Mouse (Mus musculus): ENCODE measurements around the gene Rufy1. TPM values are rescaled to one million over a fixed set of nuclear protein-coding genes. Genes with fewer than 3 reads are reported as not detected.

The Rufy1 gene
- 10 to 100 TPM; 31.7 to 38.3 TPM for polyA plus RNA-seq (2017; shearing (Covaris generic))

DNA sequence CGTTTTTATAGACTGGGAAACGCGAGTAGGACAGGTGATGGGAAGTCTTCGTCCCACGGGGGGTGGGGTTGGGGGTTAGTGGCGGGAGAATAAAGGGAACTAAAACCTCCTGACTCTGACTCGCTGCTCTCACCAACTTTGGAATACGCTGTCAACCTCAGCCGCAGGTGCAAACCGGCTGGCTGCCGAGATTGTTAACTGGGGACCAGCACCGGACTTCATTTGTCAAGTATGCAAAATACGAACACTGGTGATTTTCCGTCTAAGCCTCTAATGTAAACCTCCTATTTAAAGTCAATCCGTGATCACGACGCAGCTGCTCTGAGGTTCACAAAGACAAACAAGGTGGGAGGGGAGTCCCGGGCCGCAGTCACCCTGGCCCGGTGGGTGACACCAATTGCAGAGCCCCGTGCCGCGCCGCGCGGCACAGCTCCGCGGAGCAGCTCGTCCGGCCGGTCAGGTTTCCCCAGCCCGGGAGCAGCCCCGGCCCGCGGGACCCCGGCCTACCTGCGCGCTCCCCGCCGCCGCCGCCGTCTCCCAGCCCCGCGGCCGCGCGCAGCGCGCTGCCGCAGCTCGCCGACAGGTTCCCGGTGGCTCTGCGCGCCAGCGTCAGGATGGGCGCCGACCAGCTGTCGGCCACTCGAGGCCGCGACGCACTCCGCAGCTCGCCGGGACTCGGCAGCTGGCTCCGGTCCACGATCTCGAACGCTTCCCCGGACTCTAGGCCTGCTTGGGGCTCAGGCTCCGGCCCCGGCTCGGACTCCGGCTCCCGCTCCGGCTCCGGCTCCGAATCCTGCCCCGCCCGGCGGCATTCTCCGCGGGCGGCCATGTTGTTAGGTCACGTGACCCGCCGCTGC lies at the start of gene Rufy1:
Gene Rufy1 (minus strand): TSS at position 849 of the 857 bp plus-strand sequence.

DNA sequence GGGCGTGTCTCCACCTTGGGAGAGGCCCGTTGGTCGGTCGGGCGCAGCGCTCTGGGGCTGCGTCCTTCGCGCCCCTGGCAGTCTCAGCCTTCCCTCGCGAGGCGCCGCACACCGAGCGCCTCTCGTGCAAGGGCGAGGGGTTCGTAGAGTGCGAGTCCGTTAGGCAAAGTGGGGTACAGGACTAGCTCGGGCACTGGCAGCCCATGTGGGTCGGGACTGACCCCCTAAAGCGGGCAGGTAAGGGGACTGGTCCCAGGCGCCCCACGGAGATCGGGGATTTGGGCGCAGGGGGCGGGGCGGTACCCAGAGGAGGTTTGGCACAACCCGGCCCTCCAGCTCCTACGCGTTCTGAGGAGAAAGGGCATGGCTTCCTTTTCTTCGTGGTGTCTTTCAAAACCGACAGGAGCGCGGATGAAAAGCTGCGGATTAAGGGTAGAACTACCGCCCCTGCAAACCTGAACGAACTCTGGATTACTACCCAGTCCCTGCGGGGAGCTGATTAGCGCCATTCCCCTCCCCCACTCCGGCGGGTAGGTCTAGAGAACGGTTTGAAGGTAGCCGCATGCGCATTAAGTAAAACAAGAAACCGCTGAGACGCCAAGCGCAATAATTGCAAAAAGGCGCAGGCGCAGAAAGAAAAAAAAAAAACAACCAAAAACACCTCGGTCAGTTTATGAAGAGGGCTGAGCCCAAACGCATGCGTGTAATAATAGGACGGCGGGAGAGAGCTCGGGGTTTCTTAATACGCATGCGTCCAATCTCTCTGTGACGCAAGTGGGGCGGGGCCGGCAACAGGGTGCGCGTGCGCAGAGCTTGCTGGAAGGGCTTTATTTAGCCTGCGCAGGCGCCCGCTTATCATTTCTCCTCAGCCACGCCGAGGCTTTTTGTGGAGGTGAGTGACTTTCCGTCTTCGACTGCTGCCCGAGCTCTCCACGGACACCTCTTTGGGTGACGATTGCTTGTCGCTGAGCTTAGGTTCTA lies 53.7 kb downstream of the Rufy1 start, which contains the start of gene Hnrnph1:
Gene Hnrnph1 (plus strand): TSS at position 80 of the 981 bp plus-strand sequence.

DNA sequence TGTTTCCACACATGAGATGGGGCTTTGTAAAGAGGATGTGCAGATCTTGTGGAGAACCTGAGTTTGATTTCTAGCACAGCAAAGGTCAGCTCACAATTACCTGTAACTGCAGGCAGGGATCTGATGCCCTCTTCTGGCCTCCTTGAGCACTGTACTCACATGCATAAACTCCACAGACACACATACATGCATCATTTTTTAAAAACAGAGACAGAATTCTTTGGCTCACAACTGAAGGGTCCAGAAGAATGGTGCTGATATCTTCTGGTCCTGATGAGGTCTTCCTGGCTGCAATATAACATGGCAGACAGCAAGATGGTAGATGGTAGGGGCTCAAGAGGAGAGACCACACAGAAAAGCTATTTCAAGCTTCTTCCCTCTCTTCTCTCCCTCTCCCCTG lies 76.8 kb downstream of the Rufy1 start, which contains the start of gene Cby3:
Gene Cby3 (plus strand): TSS at position 301 of the 400 bp plus-strand sequence.

Other genes starting within 250 kb of the Rufy1 start
- 100 to 1,000 TPM; 248 to 377 TPM for gene Sqstm1, start 220.3 kb downstream of the Rufy1 start, polyA plus RNA-seq (2017; shearing (Covaris generic))
- 10 to 100 TPM; 21.2 to 25.3 TPM for gene Mgat4b, start 220.2 kb downstream of the Rufy1 start, polyA plus RNA-seq (2017; shearing (Covaris generic))
- 1 to 10 TPM in 1 of 2 experiments, under 1 TPM in 1; 0.88 to 1.8 TPM for gene Ltc4s, start 192.5 kb downstream of the Rufy1 start, polyA plus RNA-seq (2017; shearing (Covaris generic))
- gene Maml1, start 138.8 kb downstream of the Rufy1 start, polyA plus RNA-seq (2017; shearing (Covaris generic)) = 1 to 10 TPM; 3.9 to 5.0 TPM
- gene Canx, start 105.5 kb downstream of the Rufy1 start, polyA plus RNA-seq (2017; shearing (Covaris generic)) = 100 to 1,000 TPM; 178 to 220 TPM
- gene Cby3, start 76.7 kb downstream of the Rufy1 start, polyA plus RNA-seq (2017; shearing (Covaris generic)) = not detected
- 100 to 1,000 TPM; 174 to 202 TPM for gene Hnrnph1, start 54.1 kb downstream of the Rufy1 start, polyA plus RNA-seq (2017; shearing (Covaris generic))
- under 1 TPM in 1 of 2 experiments, not detected in 1; 0.28 TPM for gene Adamts2, start 171.0 kb upstream of the Rufy1 start, polyA plus RNA-seq (2017; shearing (Covaris generic))

Data from activated CD4-positive, CD25-positive, alpha-beta regulatory T cell (primary cell).